Mouse (Mus musculus) heart, postnatal 14 days (tissue): ENCODE measurements at regions not wholly inside any gene's neighbourhood (a gene's known extent, or its start where the extent isn't known, plus 50 kb on each side); places are given as distances from the start of the nearest gene placed in this dataset.

Experiments
- DNase-seq, 2 experiments: peaks; one replicate each; pipeline ENCODE4 v3.0.0; 2021 to 2022
- intact Hi-C: fragments of 180-260 bp; cut with DNase I; formaldehyde crosslinking; loops from one replicate; pipeline ENCODE4 v1.15.1; 2025

DNA sequence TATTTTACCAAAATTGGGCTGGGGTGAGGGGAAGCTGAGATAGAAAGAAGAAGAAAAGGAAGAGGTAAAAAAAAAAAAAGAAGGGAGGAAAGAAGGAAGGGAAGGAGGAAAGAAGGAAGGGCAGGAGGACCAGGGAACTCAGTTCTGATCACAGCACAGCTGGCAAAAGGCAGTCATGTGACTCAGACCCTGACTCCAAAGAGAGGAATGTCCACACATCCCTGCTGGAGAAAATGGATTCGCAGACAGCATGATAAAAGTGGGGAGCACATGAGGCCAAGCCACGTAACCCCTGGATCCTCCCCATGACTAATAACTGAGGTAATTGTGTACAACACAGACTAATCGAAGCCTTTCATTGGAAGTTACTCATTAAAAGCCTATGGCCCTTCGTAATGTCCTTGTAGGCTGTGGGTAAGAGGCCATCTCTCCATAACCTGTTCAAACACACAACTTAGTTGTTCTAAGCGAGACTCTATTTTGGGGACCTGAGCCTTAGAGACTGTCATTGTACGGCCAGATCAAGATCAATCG is 162.2 kb downstream of the Zfp36l1 start:
- intact Hi-C loops = no loop called here
- no peak for DNase-seq

DNA sequence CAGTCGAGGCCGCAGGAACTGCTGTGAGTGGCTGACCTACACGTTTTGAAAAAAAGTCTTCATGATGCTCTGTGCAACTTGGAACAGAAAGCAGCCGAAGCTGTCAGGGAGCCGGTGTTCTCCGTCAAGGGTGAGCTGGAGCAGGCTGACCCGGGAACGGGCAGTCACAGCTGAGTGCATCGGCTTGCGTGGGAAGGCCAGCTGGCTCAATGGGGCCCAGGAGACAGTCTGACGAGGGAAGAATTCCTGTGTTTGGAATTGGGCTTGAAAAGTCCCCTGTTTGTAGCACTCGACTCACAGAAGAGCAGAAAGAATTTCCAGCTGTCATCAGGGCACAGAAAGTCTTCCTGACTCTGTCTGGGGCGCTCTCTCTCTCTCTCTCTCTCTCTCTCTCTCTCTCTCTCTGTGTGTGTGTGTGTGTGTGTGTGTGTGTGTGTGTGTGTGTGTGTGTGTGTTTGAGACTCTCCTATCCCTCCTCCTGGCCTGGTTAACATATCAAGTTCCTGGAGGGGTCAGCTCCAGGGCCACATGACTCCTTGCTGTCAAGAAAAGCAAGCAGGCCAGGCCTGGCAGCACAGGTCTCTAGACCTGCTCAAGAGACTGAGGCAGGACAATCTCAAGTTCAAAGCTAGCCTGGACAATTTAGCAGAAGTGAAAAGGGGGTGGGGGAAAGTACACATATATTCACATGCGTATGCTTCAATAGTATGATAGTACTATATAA is 163.6 kb downstream of the Zfp36l1 start:
- intact Hi-C loops = no loop called here
- peak; percentile 81 for DNase-seq

DNA sequence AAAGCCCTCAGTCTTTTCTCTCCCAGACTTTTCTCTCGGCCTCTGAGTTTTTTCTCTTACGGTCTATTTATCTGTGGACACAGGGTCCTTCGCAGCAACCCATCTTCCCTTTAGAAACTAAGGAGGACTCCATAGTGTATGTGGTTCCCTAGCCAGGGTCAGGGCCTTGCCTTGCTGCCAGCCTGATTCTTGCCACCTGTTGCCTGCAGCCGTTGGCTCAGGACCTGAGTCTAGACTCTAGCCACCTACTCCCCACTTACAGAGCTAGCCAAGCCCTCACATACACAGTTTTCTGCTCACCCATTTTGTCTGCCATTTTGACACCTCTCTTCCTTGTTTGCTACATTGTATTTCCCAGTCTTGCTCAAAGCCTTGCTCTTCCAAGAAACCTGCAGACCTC is 165.2 kb downstream of the Zfp36l1 start:
- intact Hi-C loops = no loop called here
- DNase-seq = no peak

DNA sequence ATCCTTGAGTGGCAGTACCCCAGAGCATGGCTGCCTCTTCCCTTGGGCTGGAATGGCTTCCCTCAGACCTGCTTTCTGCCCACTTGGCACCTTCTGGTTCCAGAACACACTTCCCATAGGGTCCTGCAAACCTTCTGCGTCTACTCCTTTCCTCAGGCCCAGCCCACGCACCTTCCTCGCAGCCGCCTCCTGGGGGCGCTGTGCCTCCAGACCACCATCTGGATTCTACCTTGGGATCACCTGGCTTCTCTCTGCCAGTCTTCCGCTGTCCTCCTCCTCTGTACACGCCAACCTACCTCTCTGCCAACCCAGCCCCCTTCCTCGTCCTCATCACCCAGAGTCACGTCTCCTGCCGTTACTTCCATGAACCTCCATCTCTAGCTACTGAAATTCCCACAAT is 166.0 kb downstream of the Zfp36l1 start:
- intact Hi-C loops = no loop called here
- DNase-seq = no peak

DNA sequence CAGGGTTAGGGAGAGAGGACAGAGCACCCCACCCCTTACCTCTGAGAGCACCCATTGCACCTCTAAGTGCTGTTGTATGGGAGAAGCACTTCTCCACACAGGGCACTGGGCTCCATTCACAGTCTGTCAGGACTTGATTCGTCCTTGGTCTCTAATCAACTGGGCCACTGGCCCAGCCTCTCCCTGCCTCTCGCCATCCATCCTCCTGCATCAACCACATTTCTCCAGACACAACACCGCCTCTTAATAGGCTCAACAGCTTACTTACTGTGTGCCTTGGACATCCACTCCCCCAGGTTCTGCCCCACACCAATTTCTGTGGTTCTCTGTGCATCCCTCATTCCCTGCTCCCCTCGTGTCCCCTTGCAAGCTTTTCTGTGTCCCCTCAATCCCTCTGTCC is 166.9 kb downstream of the Zfp36l1 start:
- intact Hi-C loops = no loop called here

DNA sequence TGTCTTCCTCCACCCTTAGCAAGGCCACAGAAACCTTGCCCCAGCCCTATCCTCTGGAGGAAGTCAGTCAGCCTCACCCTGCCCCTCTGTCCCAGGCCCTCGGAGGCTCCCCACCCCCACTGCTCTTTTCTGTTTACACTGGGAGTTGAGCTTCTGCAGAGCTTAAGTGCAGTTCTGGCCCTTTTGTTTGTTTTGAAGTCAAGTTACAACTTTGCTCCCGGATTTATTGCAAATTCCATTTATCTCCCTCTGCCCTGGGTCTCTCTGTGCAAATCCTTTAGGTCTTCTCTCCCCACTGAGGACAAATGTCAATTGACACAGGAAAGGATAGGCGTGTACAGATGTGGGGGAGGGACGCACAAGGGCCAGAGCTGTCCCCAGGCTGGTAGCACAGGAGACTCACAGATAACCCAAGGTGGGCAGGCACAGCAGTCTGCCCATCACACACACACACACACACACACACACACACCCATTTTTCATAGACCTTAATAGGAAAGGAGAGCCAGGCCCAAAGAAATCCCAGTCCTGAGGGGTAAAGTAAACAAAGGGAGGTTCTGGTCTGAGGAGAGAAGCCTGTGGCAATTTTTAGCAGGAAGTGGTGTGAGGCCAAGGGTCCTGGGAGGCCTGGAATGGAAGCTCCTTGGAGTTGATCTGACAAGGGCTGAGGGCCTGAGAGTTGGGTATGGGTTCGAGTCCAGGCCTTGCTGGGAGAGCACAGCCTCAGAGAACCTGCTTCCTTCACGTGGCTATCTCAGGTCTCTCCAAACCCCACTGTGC is 167.9 kb downstream of the Zfp36l1 start:
- intact Hi-C loops = no loop called here
- DNase-seq = peak; percentile 66 to 71

More for the DNA sequence above, 166.9 kb downstream of the Zfp36l1 start:
- DNase-seq = no peak

DNA sequence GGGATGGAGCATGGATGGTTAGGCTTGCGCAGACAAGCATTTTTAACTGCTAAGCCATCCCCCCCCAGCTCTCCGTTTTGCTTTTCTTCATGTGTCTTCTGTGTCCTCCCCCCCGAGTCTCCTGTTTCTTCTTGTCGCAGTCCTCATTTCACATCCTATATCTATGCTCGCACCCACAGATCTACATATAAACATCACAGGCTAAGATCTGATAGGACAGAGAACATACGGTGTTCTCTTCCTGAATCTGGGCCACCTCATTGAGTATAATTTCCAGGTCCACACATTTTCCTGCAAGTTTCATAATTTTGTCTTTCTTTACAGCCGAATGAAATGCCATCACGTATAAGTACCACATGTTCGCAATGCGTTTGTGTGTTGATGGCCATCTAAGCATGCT is 168.7 kb downstream of the Zfp36l1 start:
- DNase-seq = no peak
- intact Hi-C loops = no loop called here

DNA sequence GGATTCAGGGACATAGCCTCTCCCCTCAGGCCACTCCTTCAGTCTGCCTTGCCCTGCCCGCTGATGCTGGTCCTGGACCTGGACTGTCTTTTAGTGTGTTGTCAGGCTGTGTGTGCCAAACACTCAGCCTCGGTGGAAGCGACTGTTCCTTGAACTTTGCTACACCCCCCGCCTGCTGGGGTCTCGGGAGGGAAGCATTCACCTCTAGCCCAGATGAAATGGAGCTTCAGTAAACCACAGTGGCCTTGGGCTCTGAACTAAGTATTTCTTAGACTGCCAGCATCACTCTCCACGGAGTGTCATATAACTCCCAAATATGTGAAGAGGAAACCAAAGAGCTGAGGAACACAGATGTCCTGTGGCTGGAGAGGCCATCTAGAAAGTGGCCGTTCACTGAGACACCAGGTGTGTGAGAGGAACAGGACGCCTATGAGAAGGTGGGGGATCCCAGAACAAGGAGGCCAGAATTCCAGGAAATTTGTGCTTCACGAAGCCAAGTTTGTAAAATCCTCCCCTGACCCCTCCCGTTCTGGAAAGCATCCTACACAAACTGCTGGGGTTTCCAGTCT is 170.2 kb downstream of the Zfp36l1 start:
- no peak for DNase-seq
- intact Hi-C loops = no loop called here

DNA sequence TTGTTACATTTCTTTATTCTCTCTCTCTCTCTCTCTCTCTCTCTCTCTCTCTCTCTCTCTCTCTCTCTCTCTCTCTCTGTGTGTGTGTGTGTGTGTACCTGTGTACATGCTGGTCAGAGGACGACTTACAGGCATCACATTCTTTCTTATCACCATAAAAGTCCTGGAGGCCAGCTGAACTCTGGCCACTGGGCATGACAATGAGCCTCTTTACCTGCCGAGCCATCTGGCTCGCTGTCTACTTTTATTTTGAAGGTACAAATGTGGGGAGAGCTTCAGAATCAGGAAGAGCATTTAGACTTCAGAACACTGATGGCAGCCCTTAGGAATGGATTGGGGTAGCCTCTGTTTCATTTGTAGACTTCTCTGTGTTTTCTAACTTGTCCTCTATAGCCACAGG is 171.0 kb downstream of the Zfp36l1 start:
- intact Hi-C loops = no loop called here
- DNase-seq = no peak

DNA sequence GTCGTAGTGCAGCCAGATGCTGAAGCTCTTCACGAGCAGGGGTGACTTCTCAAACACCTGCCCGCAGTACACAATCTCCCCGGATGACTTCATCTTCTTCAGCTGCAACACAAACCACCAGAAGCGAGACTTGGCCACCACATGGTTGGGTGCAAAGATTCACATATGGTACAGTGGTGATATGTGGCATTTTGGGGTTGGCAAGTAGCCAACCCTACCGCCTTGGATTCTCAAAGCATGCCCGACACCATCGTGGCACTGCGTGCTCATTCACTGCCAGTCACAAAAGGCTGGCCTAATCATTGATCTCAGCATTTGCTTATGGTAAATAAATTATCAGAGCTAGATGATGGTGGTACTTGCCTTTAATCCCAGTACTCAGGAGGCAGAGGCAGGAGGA is 173.4 kb downstream of the Zfp36l1 start:
- no peak for DNase-seq
- intact Hi-C loops = no loop called here

DNA sequence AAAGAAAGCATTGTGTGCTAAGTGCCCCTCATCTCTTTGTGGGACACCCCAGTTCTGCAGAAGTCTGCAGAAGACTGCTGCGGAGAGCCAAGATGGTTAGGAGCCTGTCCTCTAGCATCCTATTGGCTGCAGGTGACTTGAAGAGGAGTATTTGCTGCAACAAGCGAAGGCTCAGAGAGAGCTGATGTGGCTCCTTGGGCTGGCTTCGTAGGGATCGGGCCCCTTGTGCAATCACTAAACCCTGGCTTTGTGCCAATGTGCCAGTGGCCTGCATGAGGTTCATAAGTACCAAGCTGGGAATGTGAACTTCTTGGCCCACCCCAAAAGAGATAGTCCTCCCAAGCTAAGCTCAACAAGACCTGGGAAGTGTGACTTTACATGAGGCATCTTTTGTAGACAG is 174.9 kb downstream of the Zfp36l1 start:
- intact Hi-C loops = no loop called here
- DNase-seq = no peak

DNA sequence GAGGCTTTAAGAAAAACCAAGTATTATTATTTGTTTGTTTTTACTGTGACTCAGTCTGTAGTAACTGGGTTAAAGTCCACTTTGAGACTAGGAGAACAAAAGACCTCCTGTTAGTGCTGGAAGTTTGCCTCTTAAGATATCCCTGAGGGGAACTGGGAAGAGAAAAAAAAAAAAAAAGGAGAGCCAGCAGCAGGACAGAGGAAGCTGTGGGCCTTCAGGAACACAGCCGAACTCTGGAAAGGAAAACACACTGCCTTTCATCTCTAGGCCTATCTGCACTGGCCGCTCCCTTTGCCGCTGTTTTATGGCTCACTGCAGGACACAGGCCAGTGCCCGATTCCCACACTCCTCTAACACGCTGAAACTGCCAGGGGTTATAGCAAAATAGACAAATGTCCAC is 176.1 kb downstream of the Zfp36l1 start:
- DNase-seq = peak; percentile 45 to 47
- intact Hi-C loops = no loop called here

DNA sequence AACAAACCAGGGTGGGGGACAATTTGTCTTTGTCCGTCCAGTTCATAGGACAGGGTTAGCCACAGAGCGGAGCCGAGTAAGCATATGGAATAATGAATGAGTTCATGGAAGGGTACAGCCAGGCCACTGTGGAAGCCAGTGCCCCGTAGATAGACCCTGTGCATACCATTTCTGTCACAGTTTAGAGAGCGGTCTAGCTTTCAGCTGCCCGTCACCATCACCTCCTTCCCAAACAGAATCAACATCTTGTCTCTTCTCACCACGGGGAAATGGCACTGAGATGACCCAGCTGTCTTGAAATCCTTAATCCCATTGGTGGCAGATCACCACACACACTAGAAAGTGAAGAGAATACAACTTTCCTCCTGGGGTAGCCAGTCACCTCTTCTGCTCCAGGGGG is 178.7 kb downstream of the Zfp36l1 start:
- intact Hi-C loops = no loop called here
- DNase-seq = no peak

DNA sequence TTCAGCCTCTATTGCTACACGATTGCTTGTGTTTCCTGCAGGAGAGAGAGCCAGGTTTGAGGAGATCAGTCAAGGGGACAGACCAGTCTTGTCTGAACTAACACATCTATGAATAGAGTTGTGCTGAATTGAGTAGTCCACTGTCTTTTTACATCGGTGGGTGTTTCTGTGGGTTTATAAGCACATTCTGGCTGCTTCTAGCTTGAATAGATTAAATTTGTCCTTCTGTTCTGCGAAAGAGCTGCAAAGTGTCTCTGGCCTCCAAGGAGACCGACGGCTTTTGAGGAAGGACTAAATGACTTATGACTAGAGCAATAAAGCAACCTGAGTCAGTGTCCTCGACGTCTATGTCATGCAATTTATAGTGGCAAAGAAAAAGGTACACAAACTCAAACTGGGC is 179.9 kb downstream of the Zfp36l1 start:
- intact Hi-C loops = no loop called here
- no peak for DNase-seq

DNA sequence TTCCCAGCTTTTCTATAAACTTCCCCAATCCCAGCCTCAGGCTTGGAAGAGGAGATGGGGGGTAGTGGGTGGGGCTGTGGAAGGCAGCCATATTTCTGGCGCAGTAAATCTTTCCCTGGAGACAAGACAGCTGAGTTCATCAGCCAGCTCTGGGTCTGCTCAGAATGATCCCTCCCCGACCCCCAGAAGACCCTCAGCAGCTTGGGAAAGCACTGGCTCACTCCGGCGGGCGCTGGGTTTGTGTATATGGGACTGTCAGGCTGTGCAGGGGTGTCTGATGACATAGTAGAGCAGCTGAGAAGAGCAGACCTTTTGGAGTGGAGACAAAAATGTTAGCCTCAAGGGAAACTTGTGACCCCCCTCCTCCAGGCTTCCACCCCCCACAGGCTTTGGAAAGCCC is 181.4 kb downstream of the Zfp36l1 start:
- DNase-seq = no peak

DNA sequence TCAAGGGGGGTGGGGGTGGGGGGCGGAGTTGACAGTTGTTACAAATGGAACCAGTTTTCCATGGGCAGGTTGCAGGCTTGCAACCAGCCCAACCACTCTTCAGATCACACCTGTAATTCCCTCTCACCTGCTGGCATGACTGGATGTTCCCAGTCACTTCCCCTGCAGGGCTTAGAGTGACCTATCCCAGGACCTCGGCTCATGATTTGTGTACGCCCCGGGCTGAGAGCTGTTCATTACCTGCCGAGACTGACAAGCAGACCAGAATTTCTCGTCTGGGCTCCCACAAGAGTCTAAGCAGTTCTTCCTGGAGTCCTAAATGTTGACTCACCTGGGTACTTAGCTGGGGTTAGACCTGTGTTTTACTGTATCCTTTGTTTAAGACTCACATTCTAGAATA is 183.0 kb downstream of the Zfp36l1 start:
- no peak for DNase-seq
- intact Hi-C loops = loop anchor here (2.0 kb wide), 2 partner anchors 173 to 181 kb away; no protein-coding TSS in a partner anchor

More for the DNA sequence above, 181.4 kb downstream of the Zfp36l1 start:
- intact Hi-C loops = loop anchor here (2.0 kb wide), 1 partner anchor 171 kb away; no protein-coding TSS in a partner anchor

DNA sequence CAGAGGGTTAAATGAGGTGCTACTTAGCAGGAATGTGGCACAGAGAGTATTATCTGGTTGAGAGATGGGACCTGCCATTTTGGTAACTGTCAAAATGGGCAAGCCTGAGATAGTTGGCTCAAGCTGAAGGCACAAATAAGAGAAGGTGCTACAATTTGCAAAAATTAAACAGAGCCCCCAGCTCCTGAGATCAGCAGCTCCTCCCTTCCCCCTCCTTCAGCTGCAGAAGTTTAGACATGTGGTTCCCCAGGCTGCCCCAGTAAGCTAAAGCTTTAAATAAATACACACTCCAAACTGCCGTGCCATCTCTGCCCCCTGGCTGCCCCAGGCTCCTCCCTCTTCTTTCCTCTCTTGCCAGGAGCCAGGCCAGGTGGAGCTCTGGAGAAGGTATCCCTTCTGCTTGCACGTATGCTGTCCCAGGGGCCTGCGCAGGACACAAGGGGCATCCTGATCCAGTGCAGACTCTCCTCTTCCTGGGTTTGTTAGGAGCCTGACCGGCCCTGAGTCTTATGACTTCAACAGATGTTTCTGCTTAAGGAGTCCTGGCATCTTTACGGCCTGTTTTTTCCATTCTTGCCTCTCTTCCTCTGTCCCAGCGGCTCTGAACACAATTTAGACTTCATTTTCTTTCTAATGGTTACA is 184.0 kb downstream of the Zfp36l1 start:
- intact Hi-C loops = loop anchor here (2.0 kb wide), 1 partner anchor 182 kb away; no protein-coding TSS in a partner anchor

DNA sequence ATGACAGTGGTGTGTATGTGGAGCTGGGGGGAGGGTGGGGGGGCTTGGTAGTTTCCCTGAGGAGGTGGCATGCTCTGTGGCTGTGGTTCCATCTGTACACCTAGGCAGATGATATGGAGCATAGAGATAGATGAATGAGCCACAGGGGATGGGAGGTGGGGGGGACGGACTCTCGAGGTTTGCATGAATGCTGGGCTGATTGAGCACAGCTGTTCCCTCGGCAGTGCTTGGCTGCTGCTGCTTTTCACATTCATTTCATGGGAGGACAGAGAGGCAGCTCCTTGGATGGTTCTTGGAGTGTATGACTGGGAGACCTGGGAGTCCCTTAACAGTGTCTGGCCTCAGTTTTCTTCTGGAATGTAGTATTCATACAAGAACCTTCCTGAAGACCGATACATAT is 184.5 kb downstream of the Zfp36l1 start:
- DNase-seq = peak in 1 of 2 experiments; percentile 51
- intact Hi-C loops = loop anchor here (2.0 kb wide), 1 partner anchor 183 kb away; no protein-coding TSS in a partner anchor

More for the DNA sequence above, 184.0 kb downstream of the Zfp36l1 start:
- DNase-seq = peak; percentile 68

DNA sequence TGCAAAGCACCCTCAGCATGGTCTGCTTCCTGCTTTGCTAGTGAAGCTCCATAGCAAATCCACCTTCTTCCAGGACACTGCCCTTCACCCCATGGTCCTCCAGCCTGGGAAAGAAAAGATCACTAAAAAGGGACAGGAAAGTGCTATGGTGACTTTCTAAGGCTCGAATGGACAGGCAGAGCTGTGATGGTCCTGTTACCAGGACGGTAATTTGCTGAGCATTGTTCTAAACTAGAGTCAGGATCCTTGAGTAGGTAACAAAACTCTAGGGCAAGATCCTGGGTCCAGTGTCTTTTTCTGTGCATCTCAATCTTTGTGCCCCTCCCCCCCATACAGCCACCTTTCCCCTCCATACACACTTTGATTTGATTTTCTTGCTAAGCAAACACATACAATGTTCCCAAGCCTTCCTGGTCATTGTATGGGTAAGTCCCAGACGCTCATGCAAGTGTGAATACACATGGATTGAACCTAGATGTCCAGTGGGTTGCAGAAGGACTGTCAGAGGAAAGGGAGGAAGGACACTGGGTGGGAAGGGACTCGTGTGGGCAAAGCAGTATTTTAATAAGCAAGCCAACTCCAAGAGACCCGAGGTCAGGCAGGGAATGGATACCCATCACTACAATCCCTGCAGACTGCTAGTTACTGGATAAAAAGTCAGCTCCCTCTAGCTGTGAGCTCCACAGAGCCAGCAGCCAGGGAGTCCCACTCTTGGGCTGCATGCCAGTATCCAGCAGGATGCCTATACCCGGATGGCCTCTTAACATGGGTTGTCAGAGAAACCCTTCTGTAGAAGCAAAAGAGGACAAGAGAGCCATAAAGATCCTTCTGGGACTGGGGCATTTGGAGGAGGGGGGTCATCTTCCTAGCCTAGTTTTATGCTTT is 186.9 kb downstream of the Zfp36l1 start:
- peak; percentile 72 to 79 for DNase-seq
- intact Hi-C loops = no loop called here
